In the genomic region with DNA sequence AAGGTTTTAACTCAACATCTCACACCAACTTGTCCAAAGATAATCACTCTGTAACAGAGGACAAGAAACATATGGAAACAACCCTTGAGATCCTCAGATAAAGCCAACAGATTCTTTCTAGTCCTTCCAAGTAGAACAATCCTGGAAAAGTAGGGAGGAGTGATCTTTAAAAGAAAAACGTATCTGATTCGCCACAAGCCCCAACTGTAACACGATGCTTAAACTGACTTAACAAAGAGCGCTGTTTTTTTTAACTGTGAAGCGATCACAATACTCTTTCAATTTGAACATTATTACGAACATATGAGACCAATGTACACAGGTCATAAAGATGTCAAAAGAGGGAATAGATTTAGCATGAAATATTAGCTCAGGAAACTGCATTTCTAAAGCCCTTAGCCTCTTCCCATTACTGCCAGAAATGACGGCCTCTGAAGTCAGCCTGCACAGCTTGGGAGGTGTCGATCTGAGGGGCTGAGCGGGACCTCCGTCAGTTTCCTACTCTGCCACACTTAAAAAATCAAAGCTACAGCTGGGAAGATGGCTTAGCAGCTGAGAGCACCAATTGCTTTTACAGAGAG, we compare ENCODE assay signal across 12 mouse cellular contexts.
A peak's percentile ranks its signal among the peaks of the same experiment; 100 is the strongest.
DNase-seq lines count a peak whose midpoint lies in the region; ATAC-seq and TF ChIP-seq lines count a peak whose summit lies in the region.
"Had no signal": no experiment of that assay in that cellular context is flagged by ENCODE, and none has a peak within 500 bp of the region (broad histone marks: within the 10 kb centered on the region; RNA-seq: fewer than 3 reads in every experiment).

No protein-coding gene starts in this region.

- H3K27me3 ChIP-seq in intestine, embryonic 14.5 days (replicated peaks; ENCODE audit: control insufficient read depth, insufficient read depth, low read length): no peaks in the 10 kb centered on the region
- no peaks in the 10 kb centered on the region for H3K27me3 ChIP-seq in intestine, postnatal 0 days (replicated peaks; ENCODE audit: control insufficient read depth, insufficient read depth, low read length)
- no peaks in the 10 kb centered on the region for H3K27me3 ChIP-seq in midbrain, embryonic 12.5 days
- H3K27me3 ChIP-seq in midbrain, embryonic 11.5 days (ENCODE audit: control insufficient read depth, insufficient read depth, low read length): no peaks in the 10 kb centered on the region
- H3K27me3 ChIP-seq in limb, embryonic 10.5 days (ENCODE audit: low read depth, poor library complexity, severe bottlenecking): peaks cover 39% of the 10 kb centered on the region
- H3K27me3 ChIP-seq in stomach, embryonic 16.5 days (ENCODE audit: control insufficient read depth, insufficient read depth, low read length): no peaks in the 10 kb centered on the region

- no peak for TF ChIP-seq CTCF in intestine, postnatal 0 days (IDR thresholded peaks at IDR 0.05; ENCODE audit: low read depth)

- H3K36me3 ChIP-seq in intestine, embryonic 14.5 days (ENCODE audit: control insufficient read depth, insufficient read depth, low read length): no peaks in the 10 kb centered on the region
- no peaks in the 10 kb centered on the region for H3K36me3 ChIP-seq in intestine, postnatal 0 days (ENCODE audit: control insufficient read depth, insufficient read depth)
- no peaks in the 10 kb centered on the region for H3K36me3 ChIP-seq in midbrain, embryonic 12.5 days
- H3K36me3 ChIP-seq in midbrain, embryonic 11.5 days (ENCODE audit: control insufficient read depth, insufficient read depth, low read length): no peaks in the 10 kb centered on the region
- H3K36me3 ChIP-seq in limb, embryonic 10.5 days: no peaks in the 10 kb centered on the region
- no peaks in the 10 kb centered on the region for H3K36me3 ChIP-seq in stomach, embryonic 16.5 days (ENCODE audit: control insufficient read depth, insufficient read depth, low read length)

- no peak overlapping the region; the same call in 1 of the 2 replicates for H3K4me3 ChIP-seq in intestine, embryonic 14.5 days (ENCODE audit: low read depth, low read length)
- no peak overlapping the region for H3K4me3 ChIP-seq in intestine, postnatal 0 days (ENCODE audit: low read depth, low read length)
- no peak overlapping the region for H3K4me3 ChIP-seq in midbrain, embryonic 12.5 days
- H3K4me3 ChIP-seq in midbrain, embryonic 11.5 days (ENCODE audit: low read depth, low read length): no peak overlapping the region
- H3K4me3 ChIP-seq in limb, embryonic 10.5 days: no peak overlapping the region
- no peak overlapping the region for H3K4me3 ChIP-seq in stomach, embryonic 16.5 days (replicated peaks; ENCODE audit: low read length)

- H3K27ac ChIP-seq in intestine, embryonic 14.5 days (ENCODE audit: low read depth): no peak overlapping the region
- H3K27ac ChIP-seq in intestine, postnatal 0 days (ENCODE audit: low read depth, low read length): no peak overlapping the region
- H3K27ac ChIP-seq in midbrain, embryonic 12.5 days (replicated peaks): 0 out of 2 replicates have a peak overlapping the region, but pooled peaks have one; percentile 39
- no peak overlapping the region for H3K27ac ChIP-seq in midbrain, embryonic 11.5 days (ENCODE audit: low read depth, low read length)
- peak overlapping the region; percentile 66; the same call in 1 of the 2 replicates for H3K27ac ChIP-seq in limb, embryonic 10.5 days
- H3K27ac ChIP-seq in stomach, embryonic 16.5 days (ENCODE audit: low read length): peak overlapping the region; percentile 21; the same call in 1 of the 2 replicates

- no peaks in the 10 kb centered on the region for H3K9me3 ChIP-seq in intestine, embryonic 14.5 days (ENCODE audit: control insufficient read depth, low read length)
- no peaks in the 10 kb centered on the region for H3K9me3 ChIP-seq in intestine, postnatal 0 days (ENCODE audit: control insufficient read depth)
- H3K9me3 ChIP-seq in midbrain, embryonic 12.5 days: no peaks in the 10 kb centered on the region
- H3K9me3 ChIP-seq in midbrain, embryonic 11.5 days (ENCODE audit: control insufficient read depth, low read length): no peaks in the 10 kb centered on the region
- no peaks in the 10 kb centered on the region for H3K9me3 ChIP-seq in limb, embryonic 10.5 days (replicated peaks)
- no peaks in the 10 kb centered on the region for H3K9me3 ChIP-seq in stomach, embryonic 16.5 days (replicated peaks; ENCODE audit: control insufficient read depth, low read length)

- peaks cover 6% of the 10 kb centered on the region; the same call in 1 of the 2 replicates for H3K4me1 ChIP-seq in intestine, embryonic 14.5 days (replicated peaks; ENCODE audit: control insufficient read depth, insufficient read depth, low read length)
- no peaks in the 10 kb centered on the region for H3K4me1 ChIP-seq in intestine, postnatal 0 days (replicated peaks; ENCODE audit: control insufficient read depth, insufficient read depth, low read length)
- peaks cover 35% of the 10 kb centered on the region for H3K4me1 ChIP-seq in midbrain, embryonic 12.5 days
- peaks cover 28% of the 10 kb centered on the region for H3K4me1 ChIP-seq in midbrain, embryonic 11.5 days (ENCODE audit: control insufficient read depth, insufficient read depth, low read length)
- peaks cover 36% of the 10 kb centered on the region for H3K4me1 ChIP-seq in limb, embryonic 10.5 days
- peaks cover 8% of the 10 kb centered on the region; the same call in 1 of the 2 replicates for H3K4me1 ChIP-seq in stomach, embryonic 16.5 days (ENCODE audit: control insufficient read depth, insufficient read depth, low read length)

- WGBS in intestine, embryonic 14.5 days: 17% methylated on average over 10 of the region's 10 CpGs
- WGBS in intestine, postnatal 0 days: 32% methylated on average over 10 of the region's 10 CpGs
- WGBS in midbrain, embryonic 12.5 days: 55% methylated on average over 10 of the region's 10 CpGs
- WGBS in midbrain, embryonic 11.5 days: 52% methylated on average over 10 of the region's 10 CpGs
- 19% methylated on average over 10 of the region's 10 CpGs for WGBS in limb, embryonic 10.5 days
- WGBS in stomach, embryonic 16.5 days: 30% methylated on average over 10 of the region's 10 CpGs

- H3K4me2 ChIP-seq in intestine, embryonic 14.5 days (ENCODE audit: low read length): peak overlapping the region; percentile 32; the same call in 1 of the 2 replicates
- H3K4me2 ChIP-seq in intestine, postnatal 0 days (replicated peaks; ENCODE audit: low read depth): no peak overlapping the region; the same call in 1 of the 2 replicates
- no peak overlapping the region for H3K4me2 ChIP-seq in midbrain, embryonic 12.5 days (replicated peaks)
- no peak overlapping the region for H3K4me2 ChIP-seq in midbrain, embryonic 11.5 days
- H3K4me2 ChIP-seq in stomach, embryonic 16.5 days (ENCODE audit: low read depth, low read length): peak overlapping the region; percentile 28

- DNase-seq in intestine, embryonic 14.5 days (ENCODE audit: low spot score): no peak
- no peak for DNase-seq in midbrain, embryonic 11.5 days (ENCODE audit: low spot score, missing footprints)
- peak; percentile 53 for DNase-seq in limb, embryonic 10.5 days (ENCODE audit: low spot score)
- no peak for DNase-seq in retina, embryonic 14.5 days (ENCODE audit: low spot score)
- no peak for DNase-seq in T-cell, adult 2 months (ENCODE audit: low spot score)
- DNase-seq: cerebellum, adult 9-11 months; gastrocnemius, postnatal 25 days; left cerebral cortex, postnatal 4 days; right cerebral cortex, postnatal 25 days had no signal

- H3K9ac ChIP-seq in intestine, embryonic 14.5 days (ENCODE audit: low read length): 0 out of 2 replicates have a peak overlapping the region, but pooled peaks have one; percentile 0
- no peak overlapping the region for H3K9ac ChIP-seq in intestine, postnatal 0 days (ENCODE audit: low read depth, low read length)
- no peak overlapping the region for H3K9ac ChIP-seq in midbrain, embryonic 12.5 days (replicated peaks)
- H3K9ac ChIP-seq in midbrain, embryonic 11.5 days (ENCODE audit: low read length): no peak overlapping the region
- H3K9ac ChIP-seq in stomach, embryonic 16.5 days (ENCODE audit: low read length): peak overlapping the region; percentile 9; the same call in 1 of the 2 replicates

- ATAC-seq in intestine, embryonic 14.5 days (replicated peaks; ENCODE audit: low FRiP score, low TSS enrichment, low read depth): no peak
- no peak for ATAC-seq in intestine, postnatal 0 days
- ATAC-seq in midbrain, embryonic 12.5 days (ENCODE audit: low FRiP score, low read depth): no peak
- no peak for ATAC-seq in midbrain, embryonic 11.5 days (ENCODE audit: low FRiP score)
- ATAC-seq in stomach, embryonic 16.5 days (ENCODE audit: insufficient read depth, low FRiP score): peak; percentile 54; the same call in 1 of the 2 replicates

Comparison
In these comparisons a context has a peak if more than half of its experiments do, and no peak if none do; other contexts are left out.
1. H3K27ac ChIP-seq: peak in midbrain, embryonic 12.5 days (single experiment), limb, embryonic 10.5 days (single experiment) and stomach, embryonic 16.5 days (single experiment); none in intestine, embryonic 14.5 days (single experiment), intestine, postnatal 0 days (single experiment) and midbrain, embryonic 11.5 days (single experiment).
2. H3K4me2 ChIP-seq: peak in intestine, embryonic 14.5 days (single experiment) and stomach, embryonic 16.5 days (single experiment); none in intestine, postnatal 0 days (single experiment), midbrain, embryonic 12.5 days (single experiment) and midbrain, embryonic 11.5 days (single experiment).
3. H3K9ac ChIP-seq: peak in intestine, embryonic 14.5 days (single experiment) and stomach, embryonic 16.5 days (single experiment); none in intestine, postnatal 0 days (single experiment), midbrain, embryonic 12.5 days (single experiment) and midbrain, embryonic 11.5 days (single experiment).